Mouse (Mus musculus): ENCODE data around the gene OR5BS1P.

GRCm38 (mm10) chr15:98507321-98507720 lies 37.6 kb downstream of the OR5BS1P start:
- TF ChIP-seq CTCF (IDR thresholded peaks at IDR 0.05; ENCODE audit: borderline replicate concordance, insufficient read depth, low read length) (no peak), POLR2A (IDR thresholded peaks at IDR 0.05; ENCODE audit: low read depth, low read length) (no peak)
